8 mouse cellular contexts compared by ENCODE assay signal in genomic region chr11:107105227-107105626, GRCm38 (mm10). TPM values are rescaled to one million over a fixed set of nuclear protein-coding genes. Genes with fewer than 3 reads are reported as not detected.
DNase-seq lines count a peak whose midpoint lies in the region; ATAC-seq lines count a peak whose summit lies in the region.

No protein-coding gene starts in this region.

- 55% methylated on average over 5 of the region's 5 CpGs for WGBS in midbrain, embryonic 11.5 days
- WGBS in midbrain, embryonic 13.5 days = 53% methylated on average over 5 of the region's 5 CpGs
- WGBS in embryonic facial prominence, embryonic 10.5 days = 61% methylated on average over 5 of the region's 5 CpGs
- WGBS in liver, embryonic 13.5 days (ENCODE audit: insufficient replicate concordance) = 41% methylated on average over 5 of the region's 5 CpGs

- no peaks in the 10 kb centered on the region for H3K4me1 ChIP-seq in midbrain, embryonic 11.5 days (ENCODE audit: control insufficient read depth, insufficient read depth, low read length)
- H3K4me1 ChIP-seq in midbrain, embryonic 13.5 days (replicated peaks) = peaks cover 34% of the 10 kb centered on the region
- H3K4me1 ChIP-seq in embryonic facial prominence, embryonic 10.5 days = peaks cover 29% of the 10 kb centered on the region
- H3K4me1 ChIP-seq in liver, embryonic 13.5 days (replicated peaks) = peaks cover 41% of the 10 kb centered on the region

- no peaks in the 10 kb centered on the region for H3K27me3 ChIP-seq in midbrain, embryonic 11.5 days (ENCODE audit: control insufficient read depth, insufficient read depth, low read length)
- no peaks in the 10 kb centered on the region for H3K27me3 ChIP-seq in midbrain, embryonic 13.5 days
- H3K27me3 ChIP-seq in embryonic facial prominence, embryonic 10.5 days (replicated peaks; ENCODE audit: low read depth, poor library complexity, severe bottlenecking) = no peaks in the 10 kb centered on the region
- no peaks in the 10 kb centered on the region for H3K27me3 ChIP-seq in liver, embryonic 13.5 days

- H3K4me2 ChIP-seq in midbrain, embryonic 11.5 days = no peak overlapping the region
- H3K4me2 ChIP-seq in midbrain, embryonic 13.5 days (replicated peaks) = no peak overlapping the region
- no peak overlapping the region for H3K4me2 ChIP-seq in liver, embryonic 13.5 days

- H3K4me3 ChIP-seq in midbrain, embryonic 11.5 days (ENCODE audit: low read depth, low read length) = no peak overlapping the region
- H3K4me3 ChIP-seq in midbrain, embryonic 13.5 days (replicated peaks) = no peak overlapping the region
- H3K4me3 ChIP-seq in embryonic facial prominence, embryonic 10.5 days = no peak overlapping the region
- no peak overlapping the region for H3K4me3 ChIP-seq in liver, embryonic 13.5 days (replicated peaks)

- H3K9me3 ChIP-seq in midbrain, embryonic 11.5 days (ENCODE audit: control insufficient read depth, low read length) = no peaks in the 10 kb centered on the region
- H3K9me3 ChIP-seq in midbrain, embryonic 13.5 days = no peaks in the 10 kb centered on the region
- H3K9me3 ChIP-seq in embryonic facial prominence, embryonic 10.5 days = no peaks in the 10 kb centered on the region
- no peaks in the 10 kb centered on the region for H3K9me3 ChIP-seq in liver, embryonic 13.5 days (replicated peaks)

- DNase-seq in midbrain, embryonic 11.5 days (ENCODE audit: low spot score, missing footprints) = peak; percentile 94
- peak; percentile 87 for DNase-seq in adrenal gland, postnatal 14 days
- DNase-seq in embryonic facial prominence, embryonic 10.5 days (ENCODE audit: low spot score) = peak; percentile 64
- peak; percentile 33 for DNase-seq in hindlimb bud, embryonic 11.5 days (ENCODE audit: extremely low spot score, low read depth, low spot score)
- peak; percentile 55 for DNase-seq in liver, embryonic 13.5 days
- DNase-seq in right cerebral cortex, postnatal 10 days (ENCODE audit: low spot score in 2 of 2) = peak; percentile 68 to 70
- peak; percentile 46 to 50 for DNase-seq in urinary bladder, postnatal 36 days (ENCODE audit: low spot score in 2 of 2)

- H3K27ac ChIP-seq in midbrain, embryonic 11.5 days (ENCODE audit: low read depth, low read length) = no peak overlapping the region
- H3K27ac ChIP-seq in midbrain, embryonic 13.5 days = no peak overlapping the region
- H3K27ac ChIP-seq in embryonic facial prominence, embryonic 10.5 days (replicated peaks) = no peak overlapping the region
- no peak overlapping the region for H3K27ac ChIP-seq in liver, embryonic 13.5 days

- H3K36me3 ChIP-seq in midbrain, embryonic 11.5 days (ENCODE audit: control insufficient read depth, insufficient read depth, low read length) = peaks cover 8% of the 10 kb centered on the region
- H3K36me3 ChIP-seq in midbrain, embryonic 13.5 days = peaks cover 21% of the 10 kb centered on the region
- H3K36me3 ChIP-seq in embryonic facial prominence, embryonic 10.5 days (replicated peaks) = peaks cover 60% of the 10 kb centered on the region
- H3K36me3 ChIP-seq in liver, embryonic 13.5 days = peaks cover 10% of the 10 kb centered on the region

- no peak overlapping the region for H3K9ac ChIP-seq in midbrain, embryonic 11.5 days (ENCODE audit: low read length)
- no peak overlapping the region for H3K9ac ChIP-seq in midbrain, embryonic 13.5 days (replicated peaks)
- no peak overlapping the region for H3K9ac ChIP-seq in liver, embryonic 13.5 days

- ATAC-seq in midbrain, embryonic 11.5 days (ENCODE audit: low FRiP score) = no peak
- no peak for ATAC-seq in midbrain, embryonic 13.5 days
- ATAC-seq in liver, embryonic 13.5 days (ENCODE audit: low read depth) = no peak

RNA-seq across cellular contexts. Expression of gene Bptf, which starts 26.7 kb away (rescaled TPM):
- 38.5 and 41.8 TPM in 2 replicates for polyA plus RNA-seq in midbrain, embryonic 11.5 days (2014; fragmentation: Nextera tagmentation; extraction: Ambion mirVana)
- polyA plus RNA-seq in midbrain, embryonic 13.5 days (2015; fragmentation: Nextera tagmentation; extraction: Ambion mirVana) = 43.5 and 45.1 TPM in 2 replicates
- total RNA-seq in adrenal gland, postnatal 14 days (2021) = 42.6 and 47.5 TPM in 2 replicates
- polyA plus RNA-seq in embryonic facial prominence, embryonic 10.5 days (2016; fragmentation: Nextera tagmentation; extraction: Ambion mirVana) = 33.8 and 34.9 TPM in 2 replicates
- 8.7 and 9.3 TPM in 2 replicates for polyA plus RNA-seq in liver, embryonic 13.5 days (2015; fragmentation: Nextera tagmentation; extraction: Ambion mirVana)

Comparison
In these comparisons a context has a peak if more than half of its experiments do, and no peak if none do; other contexts are left out.
1. DNase-seq: peak in every context shown above with its lines; median percentile 94 in midbrain, embryonic 11.5 days; 87 in adrenal gland, postnatal 14 days; 69 in right cerebral cortex, postnatal 10 days; 64 in embryonic facial prominence, embryonic 10.5 days; 55 in liver, embryonic 13.5 days; 48 in urinary bladder, postnatal 36 days; 33 in hindlimb bud, embryonic 11.5 days.